Mouse (Mus musculus): Measurements from ENCODE around the gene Dscaml1. TPM values are rescaled to one million over a fixed set of nuclear protein-coding genes. Genes with fewer than 3 reads are reported as not detected.

Dscaml1 gene
- polyA plus RNA-seq, 1 experiment from 2014 or later: 22.3 TPM

DNA sequence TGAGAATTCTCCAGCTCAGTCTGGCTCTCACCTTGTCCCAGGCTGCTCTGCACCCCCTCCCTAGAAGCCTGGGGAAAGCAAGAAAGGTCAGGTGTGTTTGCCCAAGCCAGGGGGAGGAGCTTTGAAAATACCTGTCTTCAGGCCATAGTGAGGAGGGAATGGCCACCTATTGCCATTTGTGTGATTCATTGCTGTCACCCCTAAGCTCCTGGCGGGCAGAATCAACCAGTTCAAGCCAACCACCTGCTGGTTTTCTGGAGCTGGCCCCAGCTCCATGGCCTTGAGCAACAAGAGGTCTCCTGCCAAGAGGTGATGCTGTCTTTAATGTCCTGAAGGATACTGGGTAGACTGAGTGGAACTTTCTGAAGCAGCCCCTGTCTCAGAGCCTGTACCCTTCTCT, 28.1 kb upstream of the Dscaml1 start:
- Histone ChIP-seq H3K9me3 (no peaks in the 10 kb centered on the region), H3K36me3 (peaks cover 20% of the 10 kb centered on the region), H3K9ac (replicated peaks) (no peak overlapping the region), H3K4me3 (no peak overlapping the region), H3K4me2 (replicated peaks) (no peak overlapping the region), H3K4me1 (no peaks in the 10 kb centered on the region), H3K27ac (replicated peaks) (no peak overlapping the region), H3K27me3 (no peaks in the 10 kb centered on the region)
- no peak for ATAC-seq (replicated peaks)
- 57% methylated on average over 1 of the region's 1 CpGs for WGBS

GRCm38 (mm10) chr9:45399434-45399833, 27.0 kb upstream of the Dscaml1 start, which contains the start of gene Fxyd2:
TSS of gene Fxyd2 (plus strand) at chr9:45399669.
- Histone ChIP-seq H3K27me3 (no peaks in the 10 kb centered on the region), H3K4me1 (no peaks in the 10 kb centered on the region), H3K9ac (replicated peaks) (no peak within 1 kb of the TSS), H3K4me2 (replicated peaks) (no peak within 1 kb of the TSS), H3K36me3 (peaks cover 9% of the 10 kb centered on the region), H3K4me3 (no peak within 1 kb of the TSS), H3K9me3 (no peaks in the 10 kb centered on the region), H3K27ac (replicated peaks) (no peak within 1 kb of the TSS)
- no peak for ATAC-seq (replicated peaks)
- WGBS: 81% methylated on average over 4 of the region's 4 CpGs

DNA sequence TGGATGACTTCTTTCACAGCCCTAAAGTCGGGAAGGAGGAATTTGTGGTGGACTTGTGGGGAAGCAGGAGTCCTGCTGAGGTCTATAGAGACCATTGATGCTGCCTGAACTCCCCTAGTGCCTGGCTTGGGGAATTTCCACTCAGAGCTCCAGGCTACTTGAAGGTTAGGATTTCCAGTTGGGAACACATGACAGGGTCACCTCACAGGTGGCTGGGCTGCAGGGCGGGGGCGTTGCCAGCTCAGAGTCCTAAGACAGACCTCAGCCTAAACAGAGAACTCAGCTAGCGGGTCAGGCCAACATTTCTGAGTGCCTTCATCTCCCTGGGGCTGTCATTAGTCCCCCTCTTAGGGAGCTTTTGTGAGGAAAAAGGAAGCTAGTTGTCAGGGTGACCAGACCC, 24.6 kb upstream of the Dscaml1 start:
- Histone ChIP-seq H3K9ac (replicated peaks) (no peak overlapping the region), H3K4me1 (no peaks in the 10 kb centered on the region), H3K27ac (replicated peaks) (no peak overlapping the region), H3K9me3 (no peaks in the 10 kb centered on the region), H3K27me3 (no peaks in the 10 kb centered on the region), H3K36me3 (no peaks in the 10 kb centered on the region), H3K4me3 (no peak overlapping the region), H3K4me2 (replicated peaks) (no peak overlapping the region)
- 54% methylated on average over 4 of the region's 4 CpGs for WGBS
- ATAC-seq (replicated peaks): no peak

GRCm38 (mm10) chr9:45402957-45403356, 23.5 kb upstream of the Dscaml1 start:
- no peak for ATAC-seq (replicated peaks)
- H3K27ac ChIP-seq (replicated peaks): no peak overlapping the region
- H3K9ac ChIP-seq (replicated peaks): no peak overlapping the region
- WGBS: 53% methylated on average over 2 of the region's 2 CpGs
- 0 out of 2 replicates have a peak, but pooled peaks cover 2% of the 10 kb centered on the region for H3K4me1 ChIP-seq
- H3K36me3 ChIP-seq: no peaks in the 10 kb centered on the region
- H3K27me3 ChIP-seq: no peaks in the 10 kb centered on the region
- H3K4me3 ChIP-seq: no peak overlapping the region
- no peak overlapping the region for H3K4me2 ChIP-seq (replicated peaks)
- H3K9me3 ChIP-seq: no peaks in the 10 kb centered on the region

DNA sequence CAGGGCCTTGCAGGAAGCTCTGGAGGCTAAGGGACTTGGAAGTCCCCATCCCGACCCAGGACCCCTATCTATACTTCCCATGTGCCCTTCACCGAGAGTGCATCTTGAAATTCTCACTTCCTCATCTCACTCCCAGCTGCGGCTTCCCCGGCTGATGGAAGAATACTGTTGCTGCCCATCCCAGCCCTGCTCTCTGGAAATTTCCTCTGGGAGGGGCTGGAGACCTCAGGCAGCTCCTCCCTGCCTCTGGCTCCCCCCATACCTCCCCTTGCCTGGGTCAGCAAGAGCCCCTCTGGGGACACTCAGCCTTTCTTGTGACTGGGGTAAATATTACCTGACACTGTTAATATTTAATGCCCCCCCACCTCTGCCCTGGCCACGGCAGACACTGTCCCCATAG, 20.7 kb upstream of the Dscaml1 start:
- 78% methylated on average over 5 of the region's 5 CpGs for WGBS
- H3K27ac ChIP-seq (replicated peaks): no peak overlapping the region
- H3K4me2 ChIP-seq (replicated peaks): no peak overlapping the region
- H3K4me3 ChIP-seq: no peak overlapping the region
- no peak overlapping the region for H3K9ac ChIP-seq (replicated peaks)
- 0 out of 2 replicates have a peak, but pooled peaks cover 3% of the 10 kb centered on the region for H3K27me3 ChIP-seq
- ATAC-seq (replicated peaks): no peak
- no peaks in the 10 kb centered on the region for H3K9me3 ChIP-seq
- H3K36me3 ChIP-seq: no peaks in the 10 kb centered on the region
- H3K4me1 ChIP-seq: peaks cover 5% of the 10 kb centered on the region; the same call in 1 of the 2 replicates

DNA sequence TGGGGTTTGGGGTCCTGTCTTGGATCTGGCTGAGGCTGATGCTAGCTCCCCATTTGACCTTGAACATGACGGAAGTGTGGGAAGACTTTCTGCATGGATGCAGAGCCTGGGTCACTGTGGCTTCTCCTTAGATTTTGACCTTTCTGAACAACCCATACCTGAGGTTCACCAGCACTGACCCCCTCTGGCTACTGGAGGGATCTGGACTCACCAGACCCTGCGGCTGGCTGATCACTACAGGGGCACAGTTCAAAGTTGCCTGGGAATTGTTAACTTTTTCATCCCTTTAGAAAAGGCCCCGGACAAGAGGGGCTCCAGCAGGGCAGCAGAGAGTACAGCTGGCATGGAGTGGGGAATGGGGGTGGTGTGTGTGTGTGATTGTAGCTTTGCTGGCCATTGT, 19.6 kb upstream of the Dscaml1 start:
- Histone ChIP-seq H3K36me3 (no peaks in the 10 kb centered on the region), H3K27me3 (0 out of 2 replicates have a peak, but pooled peaks cover 3% of the 10 kb centered on the region), H3K4me3 (no peak overlapping the region), H3K4me2 (replicated peaks) (no peak overlapping the region), H3K27ac (replicated peaks) (no peak overlapping the region), H3K9ac (replicated peaks) (no peak overlapping the region), H3K9me3 (no peaks in the 10 kb centered on the region), H3K4me1 (peaks cover 5% of the 10 kb centered on the region; the same call in 1 of the 2 replicates)
- ATAC-seq (replicated peaks): no peak
- WGBS: 85% methylated on average over 3 of the region's 3 CpGs

DNA sequence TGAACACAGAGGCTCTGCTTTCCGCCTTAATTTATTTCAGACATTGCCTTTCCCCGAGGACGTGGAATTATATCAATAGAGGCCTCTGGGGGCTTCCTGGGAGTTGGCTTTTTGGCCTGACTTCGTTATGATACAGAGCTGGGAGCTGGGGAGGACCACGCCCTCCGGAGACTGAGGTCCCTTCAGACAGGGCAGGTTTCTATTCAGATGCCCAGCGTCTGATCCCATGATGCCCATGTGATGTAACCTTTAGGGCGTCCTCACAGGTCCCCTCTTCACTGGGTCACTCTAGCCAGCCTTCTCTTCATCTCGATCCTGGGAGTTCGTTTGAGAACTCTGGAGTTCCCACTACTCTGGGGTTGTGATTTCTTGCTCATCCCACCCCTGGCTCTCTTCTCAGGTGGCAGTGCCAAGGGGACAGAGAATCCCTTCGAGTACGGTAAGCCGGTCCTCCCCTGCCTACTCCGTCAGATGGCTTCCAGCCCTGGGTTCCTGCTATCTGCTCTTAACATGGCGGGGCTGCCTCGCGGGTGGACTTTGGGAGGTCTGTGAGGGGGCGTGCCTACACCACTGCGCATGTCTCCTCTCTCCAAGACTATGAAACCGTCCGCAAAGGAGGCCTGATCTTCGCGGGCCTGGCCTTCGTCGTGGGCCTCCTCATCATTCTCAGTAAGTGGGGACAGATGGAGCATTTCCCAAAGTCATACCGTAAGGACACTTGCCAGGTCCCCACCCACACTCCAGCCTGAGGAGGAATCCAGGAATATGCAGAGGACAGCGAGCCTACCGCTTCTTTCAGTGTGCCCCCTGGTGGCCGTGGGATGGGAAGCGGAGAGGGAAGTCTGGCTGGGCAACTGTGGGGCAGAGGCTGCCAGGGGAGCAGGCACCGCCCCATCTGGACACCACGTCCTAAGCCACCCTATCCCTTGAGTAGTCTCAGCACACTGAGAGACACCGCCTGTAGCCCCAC, 18.4 kb upstream of the Dscaml1 start:
- Histone ChIP-seq H3K9ac (replicated peaks) (peak overlapping the region; percentile 19), H3K4me2 (replicated peaks) (peak overlapping the region; percentile 45), H3K27me3 (0 out of 2 replicates have a peak, but pooled peaks cover 3% of the 10 kb centered on the region), H3K36me3 (no peaks in the 10 kb centered on the region), H3K4me3 (peak overlapping the region; percentile 37), H3K27ac (replicated peaks) (no peak overlapping the region), H3K4me1 (peaks cover 10% of the 10 kb centered on the region), H3K9me3 (no peaks in the 10 kb centered on the region)
- 38% methylated on average over 33 of the region's 33 CpGs for WGBS
- ATAC-seq (replicated peaks): peak; percentile 57

GRCm38 (mm10) chr9:45410193-45410592, 16.2 kb upstream of the Dscaml1 start:
- Histone ChIP-seq H3K4me2 (replicated peaks) (no peak overlapping the region), H3K9me3 (no peaks in the 10 kb centered on the region), H3K4me3 (no peak overlapping the region), H3K27ac (replicated peaks) (no peak overlapping the region), H3K4me1 (peaks cover 10% of the 10 kb centered on the region), H3K27me3 (0 out of 2 replicates have a peak, but pooled peaks cover 3% of the 10 kb centered on the region), H3K9ac (replicated peaks) (no peak overlapping the region), H3K36me3 (no peaks in the 10 kb centered on the region)
- 84% methylated on average over 5 of the region's 5 CpGs for WGBS
- no peak for ATAC-seq (replicated peaks)

DNA sequence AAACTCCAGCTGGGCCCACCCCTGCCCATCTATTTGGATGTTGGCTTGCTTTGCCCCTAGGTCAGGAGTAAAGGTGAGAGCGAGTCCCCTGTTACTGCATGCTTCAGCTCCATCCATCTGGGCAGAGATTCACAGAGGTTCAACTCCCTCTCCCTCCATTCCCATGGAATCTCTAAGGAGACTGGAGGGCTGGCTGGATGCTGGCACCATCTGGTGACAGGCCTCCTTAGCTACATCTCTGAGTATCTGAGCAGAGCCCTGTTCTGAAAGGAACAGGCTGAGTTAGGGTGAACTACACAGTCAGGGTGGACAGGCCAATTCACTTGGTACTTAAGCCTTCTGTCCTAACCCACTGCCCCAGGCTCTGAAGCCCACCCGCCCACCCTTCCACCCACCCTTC, 15.8 kb upstream of the Dscaml1 start:
- Histone ChIP-seq H3K4me3 (no peak overlapping the region), H3K27ac (replicated peaks) (no peak overlapping the region), H3K9me3 (no peaks in the 10 kb centered on the region), H3K4me2 (replicated peaks) (no peak overlapping the region), H3K9ac (replicated peaks) (no peak overlapping the region), H3K27me3 (0 out of 2 replicates have a peak, but pooled peaks cover 3% of the 10 kb centered on the region), H3K4me1 (peaks cover 10% of the 10 kb centered on the region), H3K36me3 (no peaks in the 10 kb centered on the region)
- 92% methylated on average over 2 of the region's 2 CpGs for WGBS
- ATAC-seq (replicated peaks): no peak

- Histone ChIP-seq H3K36me3 (no peaks in the 10 kb centered on the region), H3K27me3 (0 out of 2 replicates have a peak, but pooled peaks cover 3% of the 10 kb centered on the region), H3K4me2 (replicated peaks) (no peak overlapping the region), H3K27ac (replicated peaks) (no peak overlapping the region), H3K4me3 (no peak overlapping the region), H3K4me1 (peaks cover 10% of the 10 kb centered on the region), H3K9me3 (no peaks in the 10 kb centered on the region), H3K9ac (replicated peaks) (no peak overlapping the region)
- 84% methylated on average over 3 of the region's 3 CpGs for WGBS
- no peak for ATAC-seq (replicated peaks)
Observed at GRCm38 (mm10) chr9:45411111-45411510, 15.3 kb upstream of the Dscaml1 start.

DNA sequence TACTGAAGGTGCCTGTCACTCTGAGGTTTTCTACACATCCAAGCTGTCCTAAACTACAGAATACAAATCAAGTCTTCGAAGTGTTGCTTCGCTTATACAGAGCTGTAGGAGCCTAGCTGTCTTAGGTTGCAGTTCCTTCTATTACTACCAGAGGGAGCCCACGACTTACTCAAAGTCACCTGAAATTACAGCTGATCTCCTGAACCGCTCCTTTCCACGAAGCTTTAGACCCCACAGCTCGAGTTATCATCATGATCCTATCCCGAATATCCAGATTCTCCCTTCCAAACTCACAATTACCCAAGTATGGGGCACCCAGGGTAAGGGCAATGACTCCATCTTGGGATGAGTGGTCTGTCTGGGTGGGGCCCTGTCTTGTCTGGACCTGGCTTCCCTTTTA, 14.6 kb upstream of the Dscaml1 start:
- 17% methylated on average over 7 of the region's 7 CpGs for WGBS
- Histone ChIP-seq H3K4me2 (replicated peaks) (peak overlapping the region; percentile 28), H3K27ac (replicated peaks) (no peak overlapping the region), H3K27me3 (0 out of 2 replicates have a peak, but pooled peaks cover 3% of the 10 kb centered on the region), H3K36me3 (no peaks in the 10 kb centered on the region), H3K4me3 (0 out of 2 replicates have a peak overlapping the region, but pooled peaks have one; percentile 0), H3K9me3 (no peaks in the 10 kb centered on the region), H3K4me1 (peaks cover 10% of the 10 kb centered on the region), H3K9ac (replicated peaks) (no peak overlapping the region; the same call in 1 of the 2 replicates)
- ATAC-seq (replicated peaks): peak; percentile 44; the same call in 1 of the 2 replicates

GRCm38 (mm10) chr9:45412287-45412686, 14.1 kb upstream of the Dscaml1 start:
- Histone ChIP-seq H3K4me3 (0 out of 2 replicates have a peak overlapping the region, but pooled peaks have one; percentile 0), H3K36me3 (no peaks in the 10 kb centered on the region), H3K27ac (replicated peaks) (no peak overlapping the region), H3K9me3 (no peaks in the 10 kb centered on the region), H3K4me1 (peaks cover 10% of the 10 kb centered on the region), H3K27me3 (0 out of 2 replicates have a peak, but pooled peaks cover 3% of the 10 kb centered on the region), H3K4me2 (replicated peaks) (peak overlapping the region; percentile 28), H3K9ac (replicated peaks) (no peak overlapping the region; the same call in 1 of the 2 replicates)
- peak; percentile 45; the same call in 1 of the 2 replicates for ATAC-seq (replicated peaks)
- whole genome bisulfite sequencing: 5% methylated on average over 10 of the region's 10 CpGs
